Mouse (Mus musculus) G1E (cell line): ENCODE measurements at regions not wholly inside any gene's neighbourhood (a gene's known extent, or its start where the extent isn't known, plus 50 kb on each side); places are given as distances from the start of the nearest gene placed in this dataset.

ENCODE experiments used
- CTCF ChIP-seq: IDR thresholded peaks from 2 replicates; pipeline ENCODE4 v1.5.1; 2012; ENCODE audit warnings: low read depth, low read length, inconsistent platforms, mixed read lengths
- GATA1 ChIP-seq: IDR thresholded peaks from 2 replicates; pipeline ENCODE4 v1.6.1; 2012; ENCODE audit warnings: borderline replicate concordance, low read length, inconsistent platforms, mixed read lengths
- TAL1 ChIP-seq: conservative IDR thresholded peaks from 2 replicates; pipeline ENCODE4 v1.6.1; 2012; ENCODE audit warnings: low read depth, low read length, inconsistent platforms, mixed read lengths

DNA sequence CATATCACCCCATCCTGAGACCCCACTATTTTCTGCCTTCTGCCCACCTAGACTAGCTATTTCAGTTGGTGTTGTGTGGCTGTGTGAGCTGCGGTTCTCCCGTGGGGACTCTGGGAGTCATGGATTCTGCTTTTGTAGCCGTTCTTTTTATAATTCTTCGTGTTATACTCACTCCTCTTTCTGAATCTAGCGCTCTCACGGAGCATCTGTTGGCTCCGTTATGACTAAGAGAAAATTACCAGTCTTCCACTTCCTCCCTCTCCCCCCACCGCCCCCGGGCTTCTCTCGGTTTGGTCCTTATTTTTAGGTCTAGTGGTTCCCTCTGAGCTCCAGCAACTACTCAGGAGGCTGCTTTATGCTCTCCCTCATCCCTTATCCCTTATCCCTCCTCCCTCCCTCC, 85.6 kb downstream of the Diras2 start:
- TF ChIP-seq CTCF (no peak), GATA1 (no peak), TAL1 (no peak)
